Mouse (Mus musculus) heart, postnatal 14 days (tissue): ENCODE measurements at regions not wholly inside any gene's neighbourhood (a gene's known extent, or its start where the extent isn't known, plus 50 kb on each side); places are given as distances from the start of the nearest gene placed in this dataset.

ENCODE experiments used
- DNase-seq, 2 experiments: peaks; one replicate each; pipeline ENCODE4 v3.0.0; 2021 to 2022
- intact Hi-C: fragments of 180-260 bp; cut with DNase I; formaldehyde crosslinking; loops from one replicate; pipeline ENCODE4 v1.15.1; 2025

GRCm38 (mm10) chr2:17821878-17822620, 90.8 kb upstream of the Nebl start:
- intact Hi-C loops: no loop called here
- no peak for DNase-seq

- intact Hi-C loops: no loop called here
- DNase-seq: no peak
Measured at GRCm38 (mm10) chr2:17811943-17812670, 80.8 kb upstream of the Nebl start.
